Mouse (Mus musculus) layer of hippocampus, adult 8-10 months (tissue): Measurements from ENCODE around the gene Adipor2. TPM values are rescaled to one million over a fixed set of nuclear protein-coding genes. Genes with fewer than 3 reads are reported as not detected.
"Not testable (repeated sequence)": the region's sequence is repeated elsewhere in the genome, so short reads cannot be mapped to it uniquely, and the experiment has no call there.

ENCODE experiments used
- DNase-seq, 2 experiments: peaks; one replicate each; pipeline ENCODE4 v3.0.0; 2022; ENCODE audit warnings: low spot score in 2 of 2
- total RNA-seq, 4 experiments: library from RNA; stranded (reverse); gene quantifications; 2 replicates each; pipeline ENCODE4 v1.2.4; 2022

Adipor2 gene
- total RNA-seq, result 10 to 100 TPM; 41.4 to 46.2 (median 44.2) TPM

DNA sequence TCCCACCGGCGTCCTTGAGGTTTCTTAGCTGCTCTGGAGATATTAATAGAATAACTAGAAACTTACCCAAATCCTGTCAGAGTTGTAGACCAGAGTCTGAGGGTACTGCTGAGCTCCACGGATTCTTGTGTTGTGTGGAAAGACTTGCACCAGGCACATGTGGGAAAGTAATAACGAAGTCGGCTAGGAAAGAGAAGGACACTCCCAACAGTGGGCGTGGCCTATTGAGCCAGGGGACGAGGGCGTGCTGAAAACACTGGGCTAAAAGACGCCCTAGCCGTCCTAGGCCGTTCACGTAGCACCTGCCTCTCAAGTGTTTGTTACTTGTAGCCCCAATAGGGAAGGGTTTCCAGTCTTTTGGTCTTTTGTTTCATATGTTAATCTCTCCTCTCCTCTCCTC lies at the start of gene Adipor2:
Gene Adipor2, minus strand, starts transcription at position 351 of the 400 bp plus-strand sequence.
- peak in 1 of 2 experiments; percentile 22 for DNase-seq

DNA sequence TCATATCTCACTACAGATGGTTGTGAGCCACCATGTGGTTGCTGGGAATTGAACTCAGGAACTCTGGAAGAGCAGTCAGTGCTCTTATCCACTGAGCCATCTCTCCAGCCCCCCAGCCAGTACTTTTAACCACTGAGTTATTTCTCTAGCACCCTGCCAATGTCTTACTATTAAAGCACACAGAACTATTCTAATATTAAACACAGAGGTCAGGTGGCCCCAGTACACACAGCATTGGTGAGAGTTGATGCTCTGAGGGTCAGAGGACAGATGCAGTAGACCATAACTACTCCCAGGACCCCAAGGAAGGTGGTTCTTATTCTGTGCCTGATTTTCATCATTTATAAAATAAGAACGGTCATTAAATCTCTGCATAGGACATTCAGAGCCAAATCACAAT lies 48.7 kb upstream of the Adipor2 start:
- DNase-seq, result no peak

DNA sequence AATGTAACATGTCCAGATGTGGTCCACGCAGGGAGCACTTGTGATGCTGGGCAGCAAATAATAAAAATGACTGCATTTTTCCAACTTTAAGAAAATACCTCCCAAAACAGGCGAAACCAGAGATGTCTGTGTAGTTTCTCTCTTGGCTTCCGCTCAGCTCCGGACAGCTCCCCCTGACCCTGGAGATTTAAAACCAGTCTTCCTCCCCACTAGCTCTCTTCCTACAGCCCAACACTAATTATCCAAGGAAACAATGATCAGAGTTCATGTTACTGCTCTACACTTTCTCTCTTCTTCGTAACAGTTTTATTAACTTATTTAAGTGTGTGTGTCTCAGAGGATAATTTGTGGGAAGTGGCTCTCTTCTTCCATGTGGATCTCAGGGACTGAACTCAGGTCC lies 42.9 kb upstream of the Adipor2 start:
- DNase-seq, result no peak

DNA sequence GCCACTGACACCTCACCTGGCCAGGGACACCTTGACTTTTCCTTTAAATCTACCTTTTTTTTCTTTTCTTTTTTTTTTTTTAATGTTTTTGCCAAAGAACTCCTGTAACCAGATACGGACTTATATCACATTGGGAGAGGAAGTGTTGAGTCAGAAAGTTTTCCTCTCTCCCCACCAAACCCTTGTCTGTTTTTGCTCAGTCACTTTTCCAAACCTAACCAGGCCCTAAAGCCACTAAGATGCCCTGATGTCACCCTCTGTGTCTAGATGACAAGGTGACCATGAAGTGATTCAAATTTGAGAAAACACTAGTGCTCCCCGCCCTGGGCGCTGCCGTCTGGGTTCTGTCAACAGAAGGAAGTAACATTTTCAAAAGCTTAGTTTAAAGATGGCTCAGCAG lies 41.5 kb upstream of the Adipor2 start:
- DNase-seq, result no peak

DNA sequence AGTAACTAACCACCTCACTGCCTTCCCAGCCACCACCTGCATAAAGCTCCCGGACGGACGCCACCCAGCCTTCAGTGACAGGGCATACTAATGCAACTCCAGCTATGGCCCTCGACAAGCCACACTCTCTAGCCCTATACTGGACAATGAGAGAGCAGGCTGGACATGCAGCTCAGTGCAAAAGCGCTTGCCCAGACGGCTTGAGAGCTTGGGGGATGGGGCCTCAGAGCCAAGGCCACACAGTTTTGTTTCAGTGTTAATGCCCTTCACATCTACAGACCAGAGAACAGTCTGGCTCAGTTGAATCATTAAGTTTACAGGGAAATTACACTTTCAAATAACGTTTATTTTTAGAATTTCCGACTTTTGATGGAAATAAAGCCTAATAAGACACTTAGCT lies 40.7 kb upstream of the Adipor2 start:
- no peak for DNase-seq

DNA sequence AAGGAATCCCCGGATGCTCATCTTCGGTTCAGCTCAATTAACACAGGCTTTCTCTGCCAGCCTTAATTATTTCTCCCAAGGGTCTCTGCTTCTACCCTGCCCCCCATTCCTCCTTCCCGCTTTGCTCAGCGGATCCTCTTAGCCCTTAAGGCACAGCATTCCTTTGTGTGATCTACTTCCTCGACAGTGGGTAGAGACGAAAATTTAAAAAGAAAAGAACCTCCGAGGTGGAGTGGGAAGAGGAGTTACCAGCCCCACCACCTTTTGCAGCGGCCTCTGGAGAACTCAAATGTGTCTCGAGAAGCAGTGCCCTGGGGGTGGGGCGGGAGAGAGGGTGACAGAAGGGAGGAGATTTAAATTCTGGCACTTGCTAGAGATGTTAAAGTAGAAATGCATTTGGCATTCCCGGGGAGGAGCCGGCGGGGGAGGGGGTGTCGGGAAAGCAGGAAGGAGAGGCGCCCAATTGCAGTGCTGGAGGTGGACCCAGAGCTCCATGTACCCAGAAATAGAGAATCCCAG lies 34.5 kb upstream of the Adipor2 start:
- peak; percentile 32 to 39 for DNase-seq

GRCm38 (mm10) chr6:119450965-119451943 lies 33.8 kb upstream of the Adipor2 start:
- no peak for DNase-seq

DNA sequence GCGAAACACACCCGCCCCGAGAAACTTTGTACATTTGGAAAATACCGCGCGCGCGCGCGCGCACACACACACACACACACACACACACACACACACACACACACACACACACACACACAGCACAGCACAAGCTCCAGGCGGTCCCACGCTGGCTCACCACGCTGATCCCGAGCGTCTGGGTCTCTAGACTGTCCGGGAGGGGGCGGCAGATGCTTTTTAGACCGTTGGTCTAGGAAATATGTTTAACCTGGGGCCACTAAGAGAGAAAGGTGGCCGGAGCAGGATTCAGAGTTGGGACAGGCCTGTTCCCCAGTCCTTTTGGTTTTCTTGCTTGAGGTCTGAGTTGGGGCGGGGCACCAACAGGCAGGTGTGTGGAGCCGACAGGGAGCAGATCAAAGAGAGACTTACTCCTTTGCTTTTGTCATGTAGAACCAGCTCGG lies 31.6 kb upstream of the Adipor2 start:
- no peak for DNase-seq

DNA sequence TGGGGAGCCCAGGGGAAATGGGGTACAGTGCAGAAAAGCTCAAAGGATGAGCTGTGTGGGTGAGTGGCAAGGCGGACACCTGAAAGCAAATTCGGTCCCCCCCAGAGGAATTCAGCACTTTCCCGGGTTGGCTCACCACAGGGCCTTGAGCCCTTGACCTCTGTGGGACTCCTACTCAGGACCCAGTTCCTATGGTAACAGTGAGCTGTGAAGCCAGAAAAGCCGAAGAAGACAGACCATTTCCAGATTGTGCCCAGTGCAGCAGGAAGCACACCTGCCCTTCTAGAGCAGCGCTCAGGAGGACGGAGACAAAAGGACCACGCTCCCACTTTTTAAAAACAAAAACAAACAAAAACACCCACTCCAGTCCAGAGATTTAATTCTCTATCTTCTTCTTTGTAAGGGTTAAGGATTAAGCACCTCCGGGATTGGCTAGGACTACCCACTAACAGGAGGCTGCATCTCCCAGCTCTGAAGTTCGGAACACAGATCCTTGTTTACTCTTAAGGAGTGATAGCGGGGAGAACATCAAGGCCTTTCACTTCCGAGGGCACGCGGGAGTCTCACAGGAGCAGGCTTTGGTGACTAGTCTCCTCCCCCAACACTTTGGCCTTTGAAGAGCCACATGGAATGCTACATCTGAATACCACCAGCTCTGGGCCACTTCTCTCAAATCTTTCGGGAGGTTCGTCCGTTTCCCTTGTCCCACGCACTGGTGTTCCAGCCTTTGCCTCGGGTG lies 31.0 kb upstream of the Adipor2 start:
- no peak for DNase-seq

- no peak for DNase-seq
These were observed 28.4 kb upstream of the Adipor2 start for GRCm38 (mm10) chr6:119445671-119446607.

DNA sequence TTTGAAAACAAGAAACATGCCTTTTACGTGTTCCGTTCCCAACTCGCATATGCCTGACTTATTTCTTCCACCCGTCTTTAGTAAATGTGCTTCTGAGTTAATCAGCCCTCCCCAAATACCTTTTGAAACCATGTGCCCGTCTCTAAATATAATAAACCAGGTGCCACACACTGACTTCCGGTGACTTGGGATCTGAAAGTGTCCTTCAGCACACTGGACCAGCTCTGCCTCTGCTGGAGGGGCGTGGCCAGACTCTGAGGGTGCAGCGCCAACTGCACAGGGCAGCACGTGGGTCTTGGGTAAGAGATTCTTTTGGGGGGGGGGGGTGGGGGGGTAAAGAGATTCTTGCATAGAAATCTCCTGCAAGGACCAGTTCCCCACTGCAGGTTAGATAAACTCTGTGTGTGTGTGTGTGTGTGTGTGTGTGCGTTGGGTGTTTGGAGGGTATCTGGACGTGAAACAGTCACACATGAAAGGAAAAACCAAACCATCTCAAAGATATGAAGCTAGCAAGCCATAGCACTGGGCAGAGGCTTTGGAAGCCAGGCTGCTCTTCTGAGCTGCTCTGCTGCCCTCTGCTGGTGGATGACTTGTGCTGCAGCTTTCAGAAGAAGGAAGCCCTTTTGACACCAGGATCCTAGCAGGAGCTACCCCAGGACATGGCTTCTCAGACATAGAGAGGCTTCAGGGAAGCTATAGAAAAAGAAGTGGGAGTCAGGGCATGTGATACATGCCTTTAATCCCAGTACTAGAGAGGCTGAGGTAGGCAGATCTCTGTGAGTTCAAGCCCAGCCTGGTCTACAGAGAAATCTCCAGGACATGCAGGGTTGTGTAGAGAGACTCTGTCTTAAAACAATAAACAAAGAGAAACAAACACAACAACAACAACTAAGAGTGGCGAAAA lies 26.5 kb upstream of the Adipor2 start:
- peak; percentile 38 to 75 for DNase-seq

- DNase-seq, result not testable (repeated sequence)
These were observed 25.2 kb upstream of the Adipor2 start for GRCm38 (mm10) chr6:119442729-119443128.

DNA sequence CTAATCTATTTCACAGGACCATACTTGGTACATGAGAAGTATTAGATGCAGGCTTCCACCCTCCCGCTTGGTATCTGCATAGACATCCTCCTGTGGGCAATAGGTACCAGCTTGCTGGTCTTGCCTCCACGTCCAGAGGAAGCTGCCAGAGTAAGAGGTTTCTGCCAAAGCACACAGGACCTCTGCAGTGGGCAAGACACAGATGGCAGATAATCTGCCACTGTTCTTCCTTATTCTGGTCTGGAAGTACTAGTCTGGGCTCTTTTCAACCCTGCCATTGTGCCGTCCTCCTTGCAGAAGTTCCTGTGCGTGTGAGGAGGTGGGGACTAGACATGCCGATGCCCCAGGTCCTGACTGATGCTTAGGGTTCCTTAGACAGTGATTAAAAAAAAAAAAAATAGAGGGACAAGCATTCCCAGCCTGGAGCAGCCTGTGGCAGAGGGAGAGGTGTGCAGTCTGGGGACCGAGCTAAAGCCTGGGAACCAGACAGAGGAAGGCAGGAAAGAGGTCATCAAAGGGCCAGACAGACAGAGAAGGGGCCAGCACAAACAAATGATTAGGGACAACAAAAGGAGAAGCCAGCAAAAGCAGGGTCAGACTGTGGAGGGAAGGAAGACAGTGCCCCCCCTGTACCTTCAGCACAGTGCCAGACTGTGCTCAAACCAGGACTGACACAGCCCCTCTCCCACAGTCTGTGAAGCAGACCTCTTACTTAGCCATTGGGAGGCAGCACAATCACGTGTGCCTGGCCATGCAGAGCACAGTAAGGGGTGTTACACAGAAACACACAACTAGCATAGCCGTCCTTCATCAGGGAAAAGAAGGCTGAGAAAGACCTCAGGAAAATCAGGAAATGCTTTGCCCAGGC lies 20.6 kb upstream of the Adipor2 start:
- no peak for DNase-seq

GRCm38 (mm10) chr6:119434394-119434793 lies 16.9 kb upstream of the Adipor2 start:
- no peak for DNase-seq

- no peak for DNase-seq
These were observed 14.3 kb upstream of the Adipor2 start for GRCm38 (mm10) chr6:119431751-119432324.

GRCm38 (mm10) chr6:119430508-119430907 lies 13.0 kb upstream of the Adipor2 start:
- DNase-seq, result peak in 1 of 2 experiments; percentile 62

- DNase-seq, result no peak
These were observed 11.8 kb upstream of the Adipor2 start for GRCm38 (mm10) chr6:119429311-119429710.

DNA sequence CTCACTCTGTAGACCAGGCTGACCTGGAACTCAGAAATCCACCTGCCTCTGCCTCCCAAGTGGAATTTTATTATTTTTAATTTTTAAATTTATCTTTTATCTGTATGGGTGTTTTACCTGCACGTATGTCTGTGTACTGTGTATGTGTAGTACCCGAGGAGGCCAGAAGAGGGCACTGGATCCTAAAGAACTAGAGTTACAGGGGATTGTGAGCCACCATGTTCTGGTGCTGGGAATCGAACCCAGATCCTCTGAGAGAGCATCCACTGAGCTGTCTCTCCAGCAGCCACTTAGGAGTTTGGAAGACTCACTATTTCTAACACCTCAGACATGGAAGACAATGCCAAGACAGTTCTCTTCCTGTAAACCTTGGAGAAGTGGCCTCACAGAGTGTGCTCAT lies 11.1 kb upstream of the Adipor2 start:
- DNase-seq, result no peak
